Mouse (Mus musculus) frontal cortex, postnatal 14 days (tissue): Measurements from ENCODE around the gene Gpt2.

Source experiments
- DNase-seq, 2 experiments: peaks; one replicate each; pipeline ENCODE4 v3.0.0; 2022; ENCODE audit warnings: low spot score in 2 of 2

Gene Gpt2

GRCm38 (mm10) chr8:85487906-85488620 is 4.3 kb upstream of the Gpt2 start:
- DNase-seq, result no peak

DNA sequence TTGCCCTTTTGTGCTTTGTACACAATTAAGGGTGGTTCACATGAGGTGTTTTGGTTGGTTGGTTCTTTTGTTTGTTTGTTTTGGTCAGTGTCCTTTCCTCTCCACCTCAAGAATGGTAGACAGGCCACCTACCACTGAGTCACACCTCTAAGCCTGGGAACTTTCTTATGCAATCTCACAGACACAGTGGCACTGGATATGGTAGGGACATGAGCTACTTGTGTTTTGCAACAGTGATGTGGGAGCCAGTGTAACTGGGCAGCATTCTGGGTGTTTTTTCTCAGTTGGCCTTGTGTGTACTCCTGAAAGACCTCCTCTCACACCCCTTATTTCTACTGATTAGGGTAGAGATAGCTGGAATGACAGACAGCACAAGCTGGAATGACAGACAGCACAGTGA is 3.7 kb upstream of the Gpt2 start:
- no peak for DNase-seq

- no peak for DNase-seq
Measured at GRCm38 (mm10) chr8:85489546-85489945, 2.8 kb upstream of the Gpt2 start.

DNA sequence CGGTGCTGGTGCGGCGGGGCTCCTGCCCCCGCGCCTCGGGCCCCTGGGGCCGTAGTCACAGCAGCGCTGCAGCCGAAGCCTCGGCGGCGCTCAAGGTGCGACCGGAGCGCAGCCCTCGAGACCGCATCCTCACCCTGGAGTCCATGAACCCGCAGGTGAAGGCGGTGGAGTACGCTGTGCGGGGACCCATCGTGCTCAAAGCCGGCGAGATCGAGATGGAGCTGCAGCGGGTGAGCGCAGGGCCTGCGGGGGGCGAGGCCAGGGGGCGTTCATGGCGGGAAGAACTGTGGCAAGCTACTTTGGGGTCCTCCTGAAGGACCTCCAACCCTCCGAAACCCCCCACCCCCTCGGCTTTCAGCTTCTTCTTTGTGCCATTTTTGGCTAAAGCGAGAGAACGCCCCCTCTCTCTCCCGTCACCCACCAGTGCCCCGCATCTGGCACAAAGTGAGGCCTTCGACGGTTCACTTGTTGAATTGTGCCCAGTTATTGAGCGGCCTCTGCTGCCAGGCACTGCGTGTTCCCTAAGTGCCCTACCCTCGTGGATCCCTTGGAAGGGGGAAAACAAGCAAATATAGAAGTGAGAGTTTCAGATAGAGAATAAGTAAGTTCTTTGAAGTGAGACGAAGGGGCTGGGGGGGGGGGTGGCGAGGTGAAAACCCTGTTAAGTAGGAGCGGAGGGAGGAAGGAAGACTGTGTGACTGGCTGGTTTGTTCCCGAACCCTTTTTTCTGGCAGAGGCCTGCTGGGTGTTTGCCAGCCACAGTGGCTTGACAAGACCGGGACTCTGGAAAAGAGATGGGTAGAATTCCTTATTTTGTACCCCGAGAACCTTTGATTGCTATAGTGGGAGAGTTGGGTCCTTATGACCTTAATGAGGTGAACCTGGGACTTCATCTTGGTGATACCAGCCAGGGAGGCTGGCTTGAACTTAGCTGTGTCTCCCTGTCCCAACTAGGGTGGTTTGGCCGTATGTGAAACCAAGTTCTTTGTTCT is 860 bp downstream of the Gpt2 start:
- DNase-seq, result peak in 1 of 2 experiments; percentile 34

DNA sequence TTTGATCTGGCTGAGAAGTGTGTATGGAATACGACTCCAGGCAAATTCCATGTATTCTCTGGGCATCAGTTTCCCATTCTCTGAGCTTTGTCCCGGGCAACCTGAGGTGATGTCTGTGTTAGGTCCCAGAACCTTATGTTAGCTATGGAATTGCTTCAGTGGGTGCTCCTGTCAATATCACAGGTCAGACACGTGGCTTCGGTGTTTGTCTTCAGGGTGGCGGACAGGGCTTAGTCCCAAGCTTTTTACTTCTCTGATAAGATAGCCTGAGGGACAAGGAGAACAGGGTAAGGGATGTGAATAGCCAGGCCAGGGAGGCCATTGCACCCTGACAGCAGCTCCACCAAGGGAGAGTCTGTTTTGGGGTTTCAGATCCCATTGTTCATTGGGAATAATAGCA is 3.7 kb downstream of the Gpt2 start:
- DNase-seq, result no peak

DNA sequence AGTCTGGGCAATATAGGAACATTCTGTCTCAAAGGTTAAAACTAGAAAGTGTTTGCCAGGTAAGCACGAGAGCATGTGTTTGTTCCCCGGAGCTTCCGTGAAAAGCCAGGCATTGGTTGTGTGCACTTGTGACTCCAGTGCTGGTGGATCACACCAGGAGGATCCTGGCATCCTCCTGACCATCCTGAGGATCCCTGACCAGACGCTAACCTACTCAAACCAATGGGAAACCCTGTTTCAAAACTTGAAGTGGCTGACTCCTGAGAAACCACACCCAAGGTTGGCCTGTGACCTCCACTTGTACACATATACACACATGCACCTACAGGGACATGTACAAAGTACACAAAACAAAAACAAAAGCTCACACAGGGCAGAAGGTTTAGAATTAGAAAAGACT is 4.4 kb downstream of the Gpt2 start:
- DNase-seq, result no peak

GRCm38 (mm10) chr8:85498577-85498976 is 6.2 kb downstream of the Gpt2 start:
- no peak for DNase-seq

GRCm38 (mm10) chr8:85500460-85500859 is 8.1 kb downstream of the Gpt2 start:
- DNase-seq, result no peak

DNA sequence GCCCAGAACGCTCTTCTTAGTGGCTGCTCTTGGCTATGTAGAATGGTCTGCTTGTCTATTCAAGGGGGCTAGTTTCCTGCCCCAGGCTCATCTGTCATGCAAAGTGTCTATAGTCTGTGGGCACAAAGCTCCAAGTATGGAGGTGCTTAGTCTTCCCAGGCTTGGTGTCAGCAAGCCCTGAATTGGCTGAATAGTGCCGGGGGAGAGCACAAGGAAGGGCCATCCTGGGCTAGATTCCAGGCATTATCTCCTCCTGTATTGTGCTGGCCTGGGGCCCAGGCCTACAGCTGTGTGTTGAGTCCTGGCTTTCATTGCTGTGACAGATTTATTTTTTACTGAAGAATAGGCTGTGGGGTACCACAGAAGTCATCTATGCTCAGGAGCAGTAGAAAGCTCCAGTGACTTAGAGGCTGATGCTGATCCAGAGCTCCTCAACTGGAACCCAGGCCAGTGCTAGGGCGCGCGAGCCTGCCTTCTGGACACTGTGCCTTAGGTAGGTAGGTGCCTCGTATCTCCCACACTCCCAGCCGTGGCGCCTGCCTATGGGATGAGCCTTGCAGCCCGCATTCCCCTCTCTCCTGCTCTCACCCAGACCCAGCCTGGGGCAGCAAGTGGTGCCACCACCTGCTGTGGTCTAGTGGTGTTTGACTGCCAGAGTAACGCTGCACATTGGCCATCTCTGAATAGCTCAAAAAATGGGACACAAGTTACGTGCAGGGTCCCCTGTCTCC is 8.7 kb downstream of the Gpt2 start:
- DNase-seq, result no peak

DNA sequence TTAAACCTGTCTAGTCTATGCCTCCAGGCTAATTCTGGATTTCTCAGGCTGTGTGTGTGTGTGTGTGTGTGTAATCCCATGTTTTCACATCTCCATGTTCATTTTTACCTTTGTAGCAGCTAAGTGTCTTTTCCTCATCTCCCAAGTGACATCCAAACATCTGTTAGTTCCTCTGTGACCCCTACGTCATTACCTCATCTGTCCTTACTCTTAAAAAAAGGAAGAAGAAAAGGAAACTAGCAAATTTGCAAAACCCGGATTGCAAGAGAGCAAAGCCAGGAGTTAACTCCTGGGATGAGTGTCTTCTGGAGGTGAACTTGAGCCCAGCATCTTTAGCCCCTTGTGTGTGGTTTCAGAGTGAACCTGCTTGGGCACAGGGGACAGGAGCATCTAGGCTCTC is 10.0 kb downstream of the Gpt2 start:
- DNase-seq, result no peak

- no peak for DNase-seq
Measured at GRCm38 (mm10) chr8:85503065-85503464, 10.7 kb downstream of the Gpt2 start.

DNA sequence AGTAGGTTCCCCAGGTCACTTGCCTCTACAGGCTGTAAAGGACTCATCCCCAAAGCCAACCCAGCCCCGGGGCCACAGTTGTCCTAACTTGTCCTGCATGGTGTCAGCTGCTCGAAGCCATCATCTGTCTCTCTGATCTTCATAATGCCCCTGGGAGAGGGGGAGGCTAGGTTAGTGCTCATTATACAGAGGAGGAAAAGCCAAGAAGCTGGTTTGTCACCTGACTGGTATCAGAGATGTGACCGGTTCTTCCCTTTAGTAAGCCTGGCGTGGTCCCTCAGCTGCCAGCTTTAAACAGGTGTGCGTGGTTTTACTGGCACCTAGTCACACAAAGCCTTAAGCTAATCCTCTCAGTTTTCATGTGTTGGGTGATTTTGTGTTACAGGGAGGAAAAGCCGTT is 12.3 kb downstream of the Gpt2 start:
- DNase-seq, result no peak

DNA sequence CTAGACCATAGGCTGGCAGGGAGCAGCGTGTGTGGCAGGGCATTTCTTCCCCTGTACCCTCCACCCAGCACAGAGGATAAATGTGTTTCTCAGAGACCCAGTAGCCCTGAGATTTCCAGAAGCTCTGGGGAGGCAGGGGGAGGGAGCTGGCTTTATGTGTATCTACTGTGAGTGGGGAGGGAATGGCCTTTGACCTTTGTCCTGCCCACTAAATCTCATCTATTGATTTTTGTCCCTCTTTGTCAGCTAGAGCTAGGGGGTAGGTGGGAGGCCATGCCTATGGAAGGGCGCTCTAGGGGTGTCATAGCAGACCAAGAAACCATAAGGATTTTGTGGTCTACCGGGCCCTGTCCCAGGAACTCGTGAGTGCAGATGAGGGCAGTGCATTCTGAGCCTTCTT is 14.2 kb downstream of the Gpt2 start:
- no peak for DNase-seq

- DNase-seq, result no peak
Measured at GRCm38 (mm10) chr8:85508661-85509060, 16.3 kb downstream of the Gpt2 start.

GRCm38 (mm10) chr8:85512234-85512633 is 19.9 kb downstream of the Gpt2 start:
- DNase-seq, result no peak

- DNase-seq, result no peak
Measured at GRCm38 (mm10) chr8:85513283-85513682, 20.9 kb downstream of the Gpt2 start.

DNA sequence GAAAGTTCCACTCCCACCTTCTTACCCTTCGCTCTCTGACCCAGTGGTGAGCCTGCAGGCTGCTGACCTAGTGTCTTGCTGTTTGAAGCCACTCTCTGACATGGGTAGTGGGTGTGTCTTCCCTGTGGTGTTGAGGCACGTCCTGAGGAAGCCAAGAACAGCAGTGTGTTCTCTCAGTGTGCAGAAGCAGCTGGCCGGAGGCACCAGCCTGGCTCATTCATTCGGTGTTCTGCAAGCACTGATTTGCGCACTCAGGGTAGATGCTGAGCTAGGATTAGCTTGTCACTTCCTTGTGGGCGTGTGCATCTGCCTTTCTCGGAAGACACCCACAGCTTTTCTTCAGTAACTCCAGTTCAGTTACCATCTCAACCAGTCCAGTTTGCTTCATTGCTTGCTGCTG is 23.0 kb downstream of the Gpt2 start:
- peak; percentile 46 to 64 for DNase-seq

DNA sequence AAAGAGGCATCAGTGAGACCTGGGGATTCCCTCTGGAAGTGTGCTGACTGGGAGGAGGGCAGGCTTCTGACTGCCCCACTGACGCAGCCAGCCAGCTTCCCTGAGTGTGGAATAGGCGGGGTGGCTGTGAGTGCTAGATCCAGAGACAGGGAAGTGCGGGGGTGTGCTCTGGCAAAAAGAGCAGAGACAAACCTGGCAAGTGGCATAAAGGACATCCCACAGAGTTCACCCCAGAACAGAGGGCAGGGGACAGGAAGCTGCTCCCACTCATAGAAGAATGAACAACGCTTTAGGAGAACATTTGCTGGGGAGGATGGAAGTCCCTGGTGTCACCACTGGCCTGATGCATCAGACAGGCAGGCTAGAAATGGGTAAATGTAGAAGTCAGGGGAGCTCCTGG is 25.0 kb downstream of the Gpt2 start:
- no peak for DNase-seq

DNA sequence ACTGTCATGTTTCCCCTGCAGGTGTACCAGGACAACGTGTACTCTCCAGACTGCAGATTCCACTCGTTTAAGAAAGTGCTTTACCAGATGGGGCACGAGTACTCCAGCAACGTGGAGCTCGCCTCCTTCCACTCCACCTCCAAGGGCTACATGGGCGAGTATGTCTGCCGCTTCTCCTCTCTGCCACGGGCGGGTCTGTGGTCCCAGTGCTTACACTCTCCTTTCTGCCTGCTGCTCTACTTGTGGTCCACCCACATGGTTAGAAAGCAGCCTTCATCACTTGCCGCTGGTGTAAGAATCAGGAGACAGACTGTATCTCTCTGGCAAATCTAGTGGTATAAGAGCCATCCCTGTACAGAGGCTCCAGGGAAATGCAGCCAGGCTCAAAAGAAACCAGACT is 25.6 kb downstream of the Gpt2 start:
- DNase-seq, result no peak

DNA sequence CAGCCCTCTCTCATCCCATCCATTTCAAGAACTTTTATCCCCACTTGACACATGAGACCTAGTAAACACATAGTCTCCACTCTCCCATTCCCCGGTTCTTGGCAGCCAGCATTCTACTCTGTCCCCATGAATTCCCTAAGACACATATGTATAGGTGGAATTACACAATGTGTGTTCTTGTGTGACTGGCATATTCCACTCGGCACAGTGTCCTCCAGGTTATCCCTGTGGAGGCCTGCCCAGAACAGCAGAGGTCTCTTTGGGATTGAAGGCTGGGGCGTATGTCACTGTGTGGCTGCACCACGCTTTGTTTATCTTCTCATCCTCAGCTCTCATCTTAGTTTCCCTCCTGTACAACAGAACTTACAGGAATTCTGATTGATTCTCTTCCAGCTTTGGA is 28.2 kb downstream of the Gpt2 start:
- no peak for DNase-seq

- DNase-seq, result no peak
Measured at GRCm38 (mm10) chr8:85521332-85521731, 29.0 kb downstream of the Gpt2 start.

DNA sequence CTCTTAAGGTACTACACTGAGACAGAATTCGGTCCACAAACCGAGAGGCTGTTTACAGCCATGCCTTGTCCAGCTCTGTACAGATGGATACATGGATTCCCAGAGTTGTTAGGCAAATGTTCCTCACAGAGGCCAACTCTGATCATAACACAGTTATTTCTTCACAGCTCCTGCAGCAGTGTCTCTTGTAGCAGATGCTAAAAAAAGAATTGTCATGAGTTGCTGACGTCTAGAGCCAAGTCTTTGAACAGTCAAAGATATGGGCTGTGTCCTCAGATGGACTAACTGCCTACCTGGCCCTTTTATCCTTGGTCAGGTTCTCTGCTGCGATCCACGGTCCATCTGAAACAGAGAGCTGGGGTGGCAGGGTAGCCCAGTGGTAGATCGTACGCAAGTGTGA is 31.7 kb downstream of the Gpt2 start:
- DNase-seq, result no peak
